Mouse (Mus musculus) C3H10T1/2 (cell line): ENCODE results near the gene Utf1. TPM values are rescaled to one million over a fixed set of nuclear protein-coding genes. Genes with fewer than 3 reads are reported as not detected.

Source experiments
- polyA plus RNA-seq, 2 experiments: library from polyadenylated mRNA; unstranded; fragments of >200 nt; fragmentation: generic; extraction: Trizol; gene quantifications; one replicate each; pipeline ENCODE4 v1.2.1; 2012; ENCODE audit warnings: missing spikeins in 2 of 2

The Utf1 gene
- not detected for polyA plus RNA-seq

GRCm38 (mm10) chr7:139943674-139944281, at the start of gene Utf1:
Gene Utf1, plus strand, starts transcription at chr7:139943789.

GRCm38 (mm10) chr7:139894655-139895557, 48.7 kb upstream of the Utf1 start, which contains the start of gene Kndc1:
Gene Kndc1, plus strand, starts transcription at chr7:139894696.

GRCm38 (mm10) chr7:139978278-139978892, 34.8 kb downstream of the Utf1 start, which contains the start of gene 6430531B16Rik:
Gene 6430531B16Rik, minus strand, starts transcription at chr7:139978755.

GRCm38 (mm10) chr7:139992406-139992805, 48.8 kb downstream of the Utf1 start, which contains the start of gene Adam8:
Gene Adam8, minus strand, starts transcription at chr7:139992562.

Other genes with a start within 250 kb of the Utf1 start
- gene Adgra1, start 109.6 kb upstream of the Utf1 start, polyA plus RNA-seq: under 1 TPM; 0.02 TPM
- gene Kndc1, start 49.1 kb upstream of the Utf1 start, polyA plus RNA-seq: under 1 TPM in 1 of 2 experiments, not detected in 1; 0.11 TPM
- gene 6430531B16Rik, start 35.0 kb downstream of the Utf1 start, polyA plus RNA-seq: under 1 TPM; 0.02 to 0.17 TPM
- gene Adam8, start 48.8 kb downstream of the Utf1 start, polyA plus RNA-seq: 1 to 10 TPM in 1 of 2 experiments, under 1 TPM in 1; 0.67 to 1.6 TPM
- gene Zfp511, start 92.6 kb downstream of the Utf1 start, polyA plus RNA-seq: 10 to 100 TPM; 29.3 to 41.1 TPM
- 10 to 100 TPM; 21.3 to 28.3 TPM for gene Tubgcp2, start 92.9 kb downstream of the Utf1 start, polyA plus RNA-seq
- gene Msx3, start 105.3 kb downstream of the Utf1 start, polyA plus RNA-seq: not detected
- not detected for gene Caly, start 138.8 kb downstream of the Utf1 start, polyA plus RNA-seq
- not detected for gene Prap1, start 149.6 kb downstream of the Utf1 start, polyA plus RNA-seq
- 1 to 10 TPM in 1 of 2 experiments, under 1 TPM in 1; 0.11 to 1.5 TPM for gene Fuom, start 158.7 kb downstream of the Utf1 start, polyA plus RNA-seq
- gene Paox, start 172.0 kb downstream of the Utf1 start, polyA plus RNA-seq: 10 to 100 TPM; 12.0 to 15.9 TPM
- gene Echs1, start 172.7 kb downstream of the Utf1 start, polyA plus RNA-seq: 10 to 100 TPM; 29.4 to 89.8 TPM
- 10 to 100 TPM in 1 of 2 experiments, 1 to 10 TPM in 1; 9.2 to 11.8 TPM for gene Mtg1, start 193.8 kb downstream of the Utf1 start, polyA plus RNA-seq
- not detected for gene Sprn, start 211.1 kb downstream of the Utf1 start, polyA plus RNA-seq
- not detected for gene Olfr522, start 221.0 kb downstream of the Utf1 start, polyA plus RNA-seq
- not detected for gene Olfr523, start 229.4 kb downstream of the Utf1 start, polyA plus RNA-seq